Mouse (Mus musculus) stomach, embryonic 15.5 days (tissue): Measurements from ENCODE around the gene Stx1b. TPM values are rescaled to one million over a fixed set of nuclear protein-coding genes. Genes with fewer than 3 reads are reported as not detected.

Source experiments
- ATAC-seq: fragments of 200-750 bp; cut with Nextera tagmentation; 2 replicates; pipeline ENCODE4 v1.8.0; 2017; ENCODE audit warnings: low read depth, moderate number of reproducible peaks, moderate TSS enrichment; ENCODE audit not compliant: insufficient read depth, low FRiP score
- H3K27ac ChIP-seq: fragments of 300-500 bp; sonication (generic); 2 replicates; pipeline ENCODE4 v1.5.1; 2015; ENCODE audit warnings: mild to moderate bottlenecking, inconsistent platforms
- H3K27me3 ChIP-seq: fragments of 300-500 bp; sonication (generic); replicated peaks from 2 replicates; pipeline ENCODE4 v1.6.1; 2015; ENCODE audit warnings: inconsistent platforms
- H3K36me3 ChIP-seq: fragments of 300-500 bp; sonication (generic); 2 replicates; pipeline ENCODE4 v1.6.1; 2015; ENCODE audit warnings: inconsistent platforms
- H3K4me1 ChIP-seq: fragments of 300-500 bp; sonication (generic); 2 replicates; pipeline ENCODE4 v1.6.1; 2015; ENCODE audit warnings: inconsistent platforms
- H3K4me2 ChIP-seq: fragments of 300-500 bp; sonication (generic); 2 replicates; pipeline ENCODE4 v1.6.1; 2015; ENCODE audit warnings: mild to moderate bottlenecking, inconsistent platforms
- H3K4me3 ChIP-seq: fragments of 300-500 bp; sonication (generic); replicated peaks from 2 replicates; pipeline ENCODE4 v1.5.1; 2015; ENCODE audit warnings: inconsistent platforms
- H3K9ac ChIP-seq: fragments of 300-500 bp; sonication (generic); 2 replicates; pipeline ENCODE4 v1.6.1; 2015; ENCODE audit warnings: inconsistent platforms
- H3K9me3 ChIP-seq: fragments of 300-500 bp; sonication (generic); 2 replicates; pipeline ENCODE4 v1.6.1; 2016; ENCODE audit warnings: inconsistent platforms
- WGBS: fragments of 180-500 bp; shearing (Covaris S2); methylation state at CpG from one replicate; pipeline ENCODE4 v1.1.7; 2015; 5-methylcytosine and 5-hydroxymethylcytosine counted together
- polyA plus RNA-seq: library from polyadenylated mRNA; unstranded; fragments of >200 nt; fragmentation: Nextera tagmentation; extraction: Ambion mirVana; gene quantifications from 2 replicates; pipeline ENCODE4 v1.2.1, GENCODE M21; 2015

Gene Stx1b
- polyA plus RNA-seq, result 3.2 and 3.4 TPM in 2 replicates

DNA sequence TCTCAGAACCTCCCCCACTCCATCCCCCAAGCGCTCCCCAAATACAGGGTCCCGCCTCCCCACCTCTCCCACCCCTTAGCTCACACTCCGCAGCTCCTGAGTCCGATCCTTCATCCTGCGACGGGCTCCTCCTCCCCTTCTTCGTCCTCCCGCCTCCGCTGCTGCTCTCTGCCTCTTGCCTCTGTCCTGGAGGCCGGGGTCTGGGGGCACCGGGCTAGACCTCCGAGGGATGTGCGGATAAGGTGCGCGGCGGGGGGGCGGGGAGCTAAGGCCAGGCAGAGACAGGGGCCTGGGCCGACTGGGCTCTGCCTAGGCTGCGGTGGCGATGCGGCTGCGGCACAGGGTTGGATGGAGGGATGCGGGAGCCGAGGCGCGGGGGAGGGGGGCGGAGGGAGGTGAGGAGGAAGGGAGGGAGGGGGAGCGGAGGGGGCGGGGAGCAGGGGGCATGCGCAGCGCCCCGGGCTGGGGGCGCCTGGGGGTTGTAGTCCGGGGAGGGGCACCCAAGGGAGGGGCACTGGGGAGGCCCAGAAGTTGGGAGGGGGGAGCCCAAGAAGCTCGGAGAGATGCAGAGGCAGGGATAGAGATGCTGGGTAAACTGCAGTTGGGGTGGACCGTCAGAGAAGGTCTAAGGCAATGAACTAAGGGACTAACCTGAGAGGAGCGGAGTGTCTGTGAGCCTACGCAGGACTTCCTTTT lies at the start of gene Stx1b, which contains the start of gene Stx4a:
TSS of gene Stx1b (minus strand) at position 374 of the 696 bp plus-strand sequence.
TSS of gene Stx4a (plus strand) at position 119 of the 696 bp plus-strand sequence.
- peak; percentile 36; the same call in 1 of the 2 replicates for ATAC-seq
- Histone ChIP-seq H3K4me1 (peaks cover 3% of the 10 kb centered on the region; the same call in 1 of the 2 replicates), H3K4me3 (peak within 1 kb of the TSS; percentile 55), H3K27ac (no peak within 1 kb of the TSS; the same call in 1 of the 2 replicates), H3K27me3 (no peaks in the 10 kb centered on the region), H3K9ac (peak within 1 kb of the TSS; percentile 52), H3K36me3 (no peaks in the 10 kb centered on the region), H3K9me3 (no peaks in the 10 kb centered on the region), H3K4me2 (peak within 1 kb of the TSS; percentile 70)
- WGBS, result 4% methylated on average over 27 of the region's 38 CpGs

- ATAC-seq, result no peak
- 74% methylated on average over 5 of the region's 5 CpGs for whole genome bisulfite sequencing
- Histone ChIP-seq H3K27ac (no peak overlapping the region), H3K4me1 (peaks cover 18% of the 10 kb centered on the region), H3K36me3 (peaks cover 23% of the 10 kb centered on the region), H3K27me3 (no peaks in the 10 kb centered on the region), H3K4me3 (no peak overlapping the region), H3K4me2 (no peak overlapping the region), H3K9me3 (no peaks in the 10 kb centered on the region), H3K9ac (no peak overlapping the region)
Measured at GRCm38 (mm10) chr7:127870136-127870821, 45.9 kb upstream of the Stx1b start.

- 51% methylated on average over 3 of the region's 3 CpGs for WGBS
- 0 out of 2 replicates have a peak overlapping the region, but pooled peaks have one; percentile 1 for H3K27ac ChIP-seq
- H3K4me1 ChIP-seq, result peaks cover 12% of the 10 kb centered on the region
- H3K36me3 ChIP-seq, result peaks cover 23% of the 10 kb centered on the region
- no peaks in the 10 kb centered on the region for H3K27me3 ChIP-seq
- H3K9me3 ChIP-seq, result no peaks in the 10 kb centered on the region
- H3K4me2 ChIP-seq, result no peak overlapping the region
- H3K4me3 ChIP-seq, result no peak overlapping the region
- 0 out of 2 replicates have a peak, but pooled peaks have one; percentile 42 for ATAC-seq
- no peak overlapping the region for H3K9ac ChIP-seq
Measured at GRCm38 (mm10) chr7:127869149-127869810, 44.9 kb upstream of the Stx1b start.

DNA sequence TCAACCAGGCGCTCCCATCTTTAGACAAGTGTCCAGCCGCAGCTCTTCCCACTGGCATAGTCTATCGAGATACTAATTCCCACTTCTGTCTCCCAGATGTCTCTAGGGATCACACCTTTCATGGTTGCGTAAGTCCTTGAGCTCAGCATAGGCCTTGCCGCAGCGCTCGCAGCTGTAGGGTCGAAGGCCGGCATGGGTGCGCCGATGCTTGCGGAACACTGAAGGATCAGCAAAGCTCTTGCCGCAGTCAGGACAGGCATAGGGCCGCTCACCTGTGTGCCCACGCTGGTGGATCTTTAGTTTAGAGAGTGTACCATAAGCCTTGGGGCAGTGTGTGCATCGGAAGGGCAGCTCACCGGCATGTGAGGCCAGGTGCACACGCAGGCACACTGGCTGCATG lies 43.3 kb upstream of the Stx1b start:
- no peak overlapping the region for H3K4me2 ChIP-seq
- H3K27me3 ChIP-seq, result no peaks in the 10 kb centered on the region
- WGBS, result 97% methylated on average over 18 of the region's 18 CpGs
- ATAC-seq, result no peak
- H3K4me3 ChIP-seq, result no peak overlapping the region
- no peaks in the 10 kb centered on the region for H3K9me3 ChIP-seq
- H3K27ac ChIP-seq, result no peak overlapping the region
- H3K9ac ChIP-seq, result no peak overlapping the region
- peaks cover 23% of the 10 kb centered on the region for H3K36me3 ChIP-seq
- peaks cover 7% of the 10 kb centered on the region; the same call in 1 of the 2 replicates for H3K4me1 ChIP-seq

DNA sequence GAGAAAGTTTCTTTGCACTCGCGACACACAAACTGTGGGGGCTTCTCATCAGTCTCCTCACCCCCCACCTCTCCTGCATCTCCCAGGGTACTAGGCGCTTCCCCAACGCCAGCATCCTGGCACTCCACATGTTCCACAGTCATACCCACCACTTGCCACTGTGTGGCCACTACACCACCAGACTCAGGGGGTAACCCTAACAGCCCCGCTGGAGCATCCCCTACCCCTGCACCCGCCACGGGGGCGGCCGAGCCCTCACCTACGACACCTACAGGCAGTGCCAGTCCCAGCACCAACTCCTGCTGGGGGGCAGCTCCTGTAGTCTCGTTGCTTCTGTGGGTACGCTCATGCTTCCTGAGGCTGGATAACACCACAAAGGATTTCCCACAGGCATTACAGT lies 42.1 kb upstream of the Stx1b start:
- Histone ChIP-seq H3K4me1 (peaks cover 7% of the 10 kb centered on the region; the same call in 1 of the 2 replicates), H3K27me3 (no peaks in the 10 kb centered on the region), H3K36me3 (peaks cover 23% of the 10 kb centered on the region), H3K9ac (no peak overlapping the region), H3K27ac (no peak overlapping the region), H3K4me2 (no peak overlapping the region), H3K4me3 (no peak overlapping the region), H3K9me3 (no peaks in the 10 kb centered on the region)
- ATAC-seq, result no peak
- WGBS, result 95% methylated on average over 12 of the region's 12 CpGs

GRCm38 (mm10) chr7:127858258-127858657 lies 33.9 kb upstream of the Stx1b start:
- Histone ChIP-seq H3K27ac (no peak overlapping the region), H3K36me3 (no peaks in the 10 kb centered on the region), H3K9ac (no peak overlapping the region), H3K4me1 (no peaks in the 10 kb centered on the region), H3K9me3 (no peaks in the 10 kb centered on the region), H3K4me2 (no peak overlapping the region), H3K4me3 (no peak overlapping the region), H3K27me3 (no peaks in the 10 kb centered on the region)
- ATAC-seq, result no peak
- WGBS, result 82% methylated on average over 6 of the region's 6 CpGs

DNA sequence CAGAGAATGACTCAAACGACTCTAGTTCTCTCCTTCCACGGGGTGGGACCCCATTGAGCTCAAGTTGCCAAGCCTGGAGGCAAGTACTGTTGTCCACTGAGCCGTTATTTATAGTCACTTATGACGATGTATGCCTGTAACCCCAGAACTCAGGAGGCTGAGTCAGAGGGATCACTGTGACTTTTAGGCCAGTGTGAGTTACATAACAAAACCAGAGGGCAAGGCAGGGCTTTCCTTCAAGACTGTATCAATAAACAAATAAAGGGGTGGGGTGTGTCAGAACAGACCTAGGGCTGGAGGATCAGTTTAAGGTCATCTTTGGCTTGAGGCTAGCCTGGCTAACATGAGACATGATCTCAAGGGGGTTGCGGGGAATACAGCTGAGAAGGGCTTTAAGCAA lies 26.6 kb upstream of the Stx1b start:
- no peak for ATAC-seq
- H3K4me1 ChIP-seq, result no peaks in the 10 kb centered on the region
- WGBS, result 51% methylated on average over 5 of the region's 5 CpGs

GRCm38 (mm10) chr7:127849973-127850875 lies 25.9 kb upstream of the Stx1b start:
- Histone ChIP-seq H3K27ac (no peak overlapping the region), H3K36me3 (peaks cover 12% of the 10 kb centered on the region), H3K4me1 (no peaks in the 10 kb centered on the region), H3K9me3 (no peaks in the 10 kb centered on the region), H3K9ac (no peak overlapping the region), H3K4me2 (no peak overlapping the region), H3K4me3 (no peak overlapping the region), H3K27me3 (no peaks in the 10 kb centered on the region)
- no peak for ATAC-seq
- 68% methylated on average over 6 of the region's 6 CpGs for WGBS

More for the DNA sequence above, 26.6 kb upstream of the Stx1b start:
- Histone ChIP-seq H3K4me3 (no peak overlapping the region), H3K4me2 (no peak overlapping the region), H3K36me3 (peaks cover 9% of the 10 kb centered on the region), H3K27ac (no peak overlapping the region), H3K27me3 (no peaks in the 10 kb centered on the region), H3K9ac (no peak overlapping the region), H3K9me3 (no peaks in the 10 kb centered on the region)

- Histone ChIP-seq H3K36me3 (peaks cover 24% of the 10 kb centered on the region), H3K4me3 (peak overlapping the region; percentile 78), H3K4me2 (peak overlapping the region; percentile 87), H3K27me3 (no peaks in the 10 kb centered on the region), H3K9ac (peak overlapping the region; percentile 48), H3K4me1 (0 out of 2 replicates have a peak, but pooled peaks cover 5% of the 10 kb centered on the region), H3K27ac (peak overlapping the region; percentile 91), H3K9me3 (no peaks in the 10 kb centered on the region)
- ATAC-seq, result peak; percentile 80
- WGBS, result under 1% methylated on average over 40 of the region's 40 CpGs
Measured at GRCm38 (mm10) chr7:127842001-127842718, 17.8 kb upstream of the Stx1b start.

DNA sequence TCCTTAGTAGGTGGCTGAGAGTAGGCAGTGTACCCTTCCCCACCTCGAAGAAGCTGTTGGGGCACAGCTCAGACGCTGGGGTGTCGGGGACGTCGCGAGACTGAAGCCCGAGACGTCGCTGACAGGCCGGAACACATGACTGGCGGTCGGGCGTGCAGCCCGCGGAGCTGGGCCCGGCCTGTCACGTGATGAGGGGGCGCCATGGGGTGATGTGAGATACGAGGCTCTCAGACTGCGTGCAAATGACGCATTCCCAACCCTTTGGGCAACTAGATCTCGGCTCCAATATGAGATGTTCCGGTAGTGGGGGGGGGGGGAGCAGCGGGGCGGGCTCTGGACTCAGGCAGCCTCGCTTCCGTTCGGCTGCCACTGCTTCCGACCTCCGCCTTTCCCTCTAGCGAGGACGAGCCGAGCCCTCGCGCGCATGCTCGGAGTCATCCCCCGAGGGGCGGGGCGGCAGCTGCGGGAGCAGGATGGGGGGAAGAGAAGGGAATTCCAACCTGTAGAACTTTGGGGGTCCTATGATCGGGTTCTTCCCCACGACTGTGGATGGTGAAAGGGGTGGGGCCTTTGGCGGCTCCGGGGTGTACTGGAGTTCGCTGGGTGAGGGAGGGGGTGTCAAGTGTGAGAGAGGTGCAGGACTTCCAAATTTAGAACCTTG lies 17.1 kb upstream of the Stx1b start:
- WGBS, result under 1% methylated on average over 46 of the region's 46 CpGs
- Histone ChIP-seq H3K9ac (peak overlapping the region; percentile 48), H3K4me1 (0 out of 2 replicates have a peak, but pooled peaks cover 5% of the 10 kb centered on the region)

More for the DNA sequence above, 17.1 kb upstream of the Stx1b start:
- peak overlapping the region; percentile 91 for H3K27ac ChIP-seq
- peak overlapping the region; percentile 78 for H3K4me3 ChIP-seq
- peak overlapping the region; percentile 87 for H3K4me2 ChIP-seq
- peaks cover 24% of the 10 kb centered on the region for H3K36me3 ChIP-seq
- no peaks in the 10 kb centered on the region for H3K27me3 ChIP-seq
- no peaks in the 10 kb centered on the region for H3K9me3 ChIP-seq
- peak; percentile 90 for ATAC-seq
